Comparison of ENCODE assay signal across 16 mouse cellular contexts in genomic region chr12:108392254-108393044, GRCm38 (mm10). TPM values are rescaled to one million over a fixed set of nuclear protein-coding genes. Genes with fewer than 3 reads are reported as not detected.
DNase-seq lines count a peak whose midpoint lies in the region; ATAC-seq lines count a peak whose summit lies in the region.
"Had no signal": no experiment of that assay in that cellular context is flagged by ENCODE, and none has a peak within 500 bp of the region (broad histone marks: within the 10 kb centered on the region; RNA-seq: fewer than 3 reads in every experiment).

No protein-coding gene starts in this region.

- H3K36me3 ChIP-seq in hindbrain, embryonic 16.5 days (ENCODE audit: control insufficient read depth, insufficient read depth, low read length): no peaks in the 10 kb centered on the region
- no peaks in the 10 kb centered on the region for H3K36me3 ChIP-seq in hindbrain, embryonic 14.5 days (replicated peaks; ENCODE audit: control insufficient read depth, insufficient read depth)
- H3K36me3 ChIP-seq: midbrain, embryonic 12.5 days had no signal

- no peak overlapping the region for H3K4me2 ChIP-seq in hindbrain, embryonic 16.5 days (ENCODE audit: low read length)
- H3K4me2 ChIP-seq in hindbrain, embryonic 14.5 days (replicated peaks): no peak overlapping the region
- H3K4me2 ChIP-seq: forebrain, embryonic 13.5 days; midbrain, embryonic 12.5 days had no signal

- DNase-seq in cerebellum, postnatal 4 days (ENCODE audit: low spot score in 2 of 2): no peak
- peak; percentile 34 for DNase-seq in urinary bladder, postnatal 14 days (ENCODE audit: low spot score)
- DNase-seq in urinary bladder, postnatal 10 days (ENCODE audit: low spot score): no peak
- DNase-seq in heart, postnatal 36 days: peak; percentile 32 to 41
- no peak for DNase-seq in embryo, embryonic 10 days (ENCODE audit: low spot score)
- DNase-seq in hindbrain, embryonic 14.5 days (ENCODE audit: low spot score): no peak
- DNase-seq: B cell, adult 2 months; embryo, embryonic 11 days; kidney, postnatal 36 days; thymus, adult 2 months had no signal

- H3K27ac ChIP-seq in hindbrain, embryonic 16.5 days (ENCODE audit: low read depth, low read length): no peak overlapping the region
- H3K27ac ChIP-seq in hindbrain, embryonic 14.5 days: no peak overlapping the region
- H3K27ac ChIP-seq: forebrain, embryonic 13.5 days; midbrain, embryonic 12.5 days had no signal

- H3K27me3 ChIP-seq in hindbrain, embryonic 16.5 days (replicated peaks; ENCODE audit: control insufficient read depth, insufficient read depth, low read length): no peaks in the 10 kb centered on the region
- no peaks in the 10 kb centered on the region for H3K27me3 ChIP-seq in hindbrain, embryonic 14.5 days (ENCODE audit: control insufficient read depth, insufficient read depth, low read length)
- H3K27me3 ChIP-seq: forebrain, embryonic 13.5 days; midbrain, embryonic 12.5 days had no signal

- no peaks in the 10 kb centered on the region for H3K9me3 ChIP-seq in hindbrain, embryonic 16.5 days (ENCODE audit: control insufficient read depth, low read length)
- H3K9me3 ChIP-seq in hindbrain, embryonic 14.5 days (ENCODE audit: control insufficient read depth, low read length): no peaks in the 10 kb centered on the region
- H3K9me3 ChIP-seq: forebrain, embryonic 13.5 days; midbrain, embryonic 12.5 days had no signal

- no peak overlapping the region for H3K4me3 ChIP-seq in hindbrain, embryonic 16.5 days (ENCODE audit: low read length)
- no peak overlapping the region for H3K4me3 ChIP-seq in hindbrain, embryonic 14.5 days (replicated peaks; ENCODE audit: low read length)
- H3K4me3 ChIP-seq: forebrain, embryonic 13.5 days; midbrain, embryonic 12.5 days had no signal

- 0 out of 2 replicates have a peak, but pooled peaks have one; percentile 31 for ATAC-seq in cerebellum, adult (ENCODE audit: insufficient number of reproducible peaks, low FRiP score, low TSS enrichment)
- no peak for ATAC-seq in hindbrain, embryonic 16.5 days
- no peak for ATAC-seq in hindbrain, embryonic 14.5 days (ENCODE audit: low FRiP score)
- ATAC-seq: forebrain, embryonic 13.5 days had no signal

- peaks cover 25% of the 10 kb centered on the region for H3K4me1 ChIP-seq in hindbrain, embryonic 16.5 days (ENCODE audit: control insufficient read depth, insufficient read depth, low read depth, low read length)
- peaks cover 10% of the 10 kb centered on the region for H3K4me1 ChIP-seq in hindbrain, embryonic 14.5 days (replicated peaks; ENCODE audit: control insufficient read depth, insufficient read depth, low read length)

- intact Hi-C loops in heart, postnatal 36 days (cut with DNase I): loop anchor here (1.0 kb wide), 1 partner anchor 21 kb away; no protein-coding TSS in a partner anchor

- no peak overlapping the region for H3K9ac ChIP-seq in hindbrain, embryonic 16.5 days (ENCODE audit: low read depth, low read length)
- no peak overlapping the region for H3K9ac ChIP-seq in hindbrain, embryonic 14.5 days
- H3K9ac ChIP-seq: forebrain, embryonic 13.5 days; midbrain, embryonic 12.5 days had no signal

- 68% methylated on average over 12 of the region's 12 CpGs for WGBS in hindbrain, embryonic 16.5 days
- 72% methylated on average over 12 of the region's 12 CpGs for WGBS in hindbrain, embryonic 14.5 days

RNA-seq across cellular contexts. Expression of gene Eml1, which starts 21.7 kb away (rescaled TPM):
- total RNA-seq in heart, postnatal 36 days (2021): 10 to 100 TPM; 74.3 to 87.1 TPM
- polyA plus RNA-seq in hindbrain, embryonic 16.5 days (2015; fragmentation: Nextera tagmentation; extraction: Ambion mirVana): 59.3 and 62.3 TPM in 2 replicates
- polyA plus RNA-seq in hindbrain, embryonic 14.5 days (2014; fragmentation: Nextera tagmentation; extraction: Ambion mirVana): 55.1 and 61.8 TPM in 2 replicates
- total RNA-seq: granulocyte monocyte progenitor cell, adult 5-6 weeks had no signal

RNA-seq across cellular contexts. Expression of gene Cyp46a1, which starts 58.3 kb away (rescaled TPM):
- under 1 TPM; 0.41 to 0.44 TPM for total RNA-seq in heart, postnatal 36 days (2021)
- polyA plus RNA-seq in hindbrain, embryonic 16.5 days (2015; fragmentation: Nextera tagmentation; extraction: Ambion mirVana): 38.3 and 40.1 TPM in 2 replicates
- polyA plus RNA-seq in hindbrain, embryonic 14.5 days (2014; fragmentation: Nextera tagmentation; extraction: Ambion mirVana): 22.7 and 23.5 TPM in 2 replicates
- total RNA-seq: granulocyte monocyte progenitor cell, adult 5-6 weeks; neutrophil, adult 5-6 weeks had no signal

Comparison
In these comparisons a context has a peak if more than half of its experiments do, and no peak if none do; other contexts are left out.
1. DNase-seq: peak in urinary bladder, postnatal 14 days (single experiment) and heart, postnatal 36 days (2 of 2); none in cerebellum, postnatal 4 days (0 of 2), urinary bladder, postnatal 10 days (single experiment), embryo, embryonic 10 days (single experiment) and hindbrain, embryonic 14.5 days (single experiment).